Mouse (Mus musculus) midbrain, embryonic 13.5 days (tissue): ENCODE measurements around the gene Fgf5. TPM values are rescaled to one million over a fixed set of nuclear protein-coding genes. Genes with fewer than 3 reads are reported as not detected.

Source experiments
- ATAC-seq: fragments of 200-750 bp; cut with Nextera tagmentation; 2 replicates; pipeline ENCODE4 v1.8.0; 2017; ENCODE audit warnings: mild to moderate bottlenecking, moderate TSS enrichment, moderate library complexity
- H3K27ac ChIP-seq: fragments of 300-500 bp; sonication (generic); 2 replicates; pipeline ENCODE4 v1.5.1; 2015; ENCODE audit warnings: inconsistent platforms, mild to moderate bottlenecking, moderate library complexity
- H3K27me3 ChIP-seq: fragments of 300-500 bp; sonication (generic); 2 replicates; pipeline ENCODE4 v1.6.1; 2015; ENCODE audit warnings: mild to moderate bottlenecking, inconsistent platforms
- H3K36me3 ChIP-seq: fragments of 300-500 bp; sonication (generic); 2 replicates; pipeline ENCODE4 v1.6.1; 2015; ENCODE audit warnings: mild to moderate bottlenecking, inconsistent platforms
- H3K4me1 ChIP-seq: fragments of 300-500 bp; sonication (generic); replicated peaks from 2 replicates; pipeline ENCODE4 v1.6.1; 2015; ENCODE audit warnings: inconsistent platforms
- H3K4me2 ChIP-seq: fragments of 300-500 bp; sonication (generic); replicated peaks from 2 replicates; pipeline ENCODE4 v1.6.1; 2015; ENCODE audit warnings: moderate library complexity, mild to moderate bottlenecking, inconsistent platforms
- H3K4me3 ChIP-seq: fragments of 300-500 bp; sonication (generic); replicated peaks from 2 replicates; pipeline ENCODE4 v1.5.1; 2015; ENCODE audit warnings: mild to moderate bottlenecking, inconsistent platforms
- H3K9ac ChIP-seq: fragments of 300-500 bp; sonication (generic); replicated peaks from 2 replicates; pipeline ENCODE4 v1.6.1; 2015; ENCODE audit warnings: mild to moderate bottlenecking, inconsistent platforms
- H3K9me3 ChIP-seq: fragments of 300-500 bp; sonication (generic); 2 replicates; pipeline ENCODE4 v1.6.1; 2016; ENCODE audit warnings: mild to moderate bottlenecking, inconsistent platforms
- WGBS: fragments of 180-500 bp; shearing (Covaris S2); methylation state at CpG from one replicate; pipeline ENCODE4 v1.1.7; 2015; 5-methylcytosine and 5-hydroxymethylcytosine counted together
- polyA plus RNA-seq: library from polyadenylated mRNA; unstranded; fragments of >200 nt; fragmentation: Nextera tagmentation; extraction: Ambion mirVana; gene quantifications from 2 replicates; pipeline ENCODE4 v1.2.1, GENCODE M21; 2015

Fgf5 gene
- polyA plus RNA-seq, result 0.99 and 1.3 TPM in 2 replicates

- WGBS, result under 1% methylated on average over 76 of the region's 80 CpGs
- peak within 1 kb of the TSS; percentile 68 for H3K4me3 ChIP-seq
- H3K4me1 ChIP-seq, result peaks cover 15% of the 10 kb centered on the region
- no peaks in the 10 kb centered on the region for H3K36me3 ChIP-seq
- peak; percentile 84 for ATAC-seq
- no peaks in the 10 kb centered on the region for H3K9me3 ChIP-seq
- H3K27me3 ChIP-seq, result peaks cover 67% of the 10 kb centered on the region
- peak within 1 kb of the TSS; percentile 72 for H3K9ac ChIP-seq
- peak within 1 kb of the TSS; percentile 98 for H3K4me2 ChIP-seq
- no peak within 1 kb of the TSS for H3K27ac ChIP-seq
These were observed at the start of gene Fgf5 for GRCm38 (mm10) chr5:98253838-98254821. TSS of gene Fgf5 (plus strand) at chr5:98254184.

- no peaks in the 10 kb centered on the region for H3K9me3 ChIP-seq
- no peaks in the 10 kb centered on the region for H3K36me3 ChIP-seq
- H3K4me1 ChIP-seq, result no peaks in the 10 kb centered on the region
- H3K4me2 ChIP-seq, result no peak overlapping the region
- no peak overlapping the region for H3K9ac ChIP-seq
- ATAC-seq, result no peak
- H3K4me3 ChIP-seq, result no peak overlapping the region
- WGBS, result 77% methylated on average over 4 of the region's 4 CpGs
- H3K27me3 ChIP-seq, result no peaks in the 10 kb centered on the region
- H3K27ac ChIP-seq, result no peak overlapping the region
These were observed 41.5 kb upstream of the Fgf5 start for GRCm38 (mm10) chr5:98212501-98212900.

GRCm38 (mm10) chr5:98221956-98222355 lies 32.0 kb upstream of the Fgf5 start:
- Histone ChIP-seq H3K36me3 (no peaks in the 10 kb centered on the region), H3K4me1 (0 out of 2 replicates have a peak, but pooled peaks cover 4% of the 10 kb centered on the region), H3K4me2 (no peak overlapping the region), H3K4me3 (no peak overlapping the region), H3K27me3 (no peaks in the 10 kb centered on the region), H3K9ac (no peak overlapping the region), H3K9me3 (no peaks in the 10 kb centered on the region), H3K27ac (no peak overlapping the region)
- ATAC-seq, result no peak
- 58% methylated on average over 4 of the region's 4 CpGs for WGBS

DNA sequence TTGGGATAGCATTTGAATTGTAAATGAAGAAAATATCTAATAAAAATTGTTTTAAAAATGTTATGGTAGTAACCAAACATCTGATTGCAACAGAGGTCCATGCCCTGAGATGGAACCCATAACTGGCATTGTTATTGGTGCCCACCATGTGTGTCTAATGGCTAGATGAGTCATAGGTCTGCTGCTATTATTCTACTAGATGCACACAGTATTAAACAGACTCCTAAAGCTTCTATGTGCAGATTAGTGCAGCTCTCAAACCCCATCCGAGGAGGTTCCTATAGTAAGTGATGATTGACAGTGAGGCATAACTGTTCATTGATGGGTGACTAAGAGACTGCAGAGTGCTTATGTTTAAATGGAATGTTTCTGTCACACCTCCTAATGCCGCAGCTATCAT lies 27.3 kb upstream of the Fgf5 start:
- no peaks in the 10 kb centered on the region for H3K36me3 ChIP-seq
- no peak overlapping the region for H3K9ac ChIP-seq
- no peak for ATAC-seq
- no peaks in the 10 kb centered on the region for H3K27me3 ChIP-seq
- H3K4me3 ChIP-seq, result no peak overlapping the region
- no peak overlapping the region for H3K27ac ChIP-seq
- no peaks in the 10 kb centered on the region for H3K9me3 ChIP-seq
- H3K4me1 ChIP-seq, result 0 out of 2 replicates have a peak, but pooled peaks cover 4% of the 10 kb centered on the region
- WGBS, result 78% methylated on average over 2 of the region's 2 CpGs
- no peak overlapping the region for H3K4me2 ChIP-seq

GRCm38 (mm10) chr5:98229456-98229855 lies 24.5 kb upstream of the Fgf5 start:
- no peak overlapping the region for H3K4me2 ChIP-seq
- H3K36me3 ChIP-seq, result no peaks in the 10 kb centered on the region
- H3K4me1 ChIP-seq, result no peaks in the 10 kb centered on the region
- H3K4me3 ChIP-seq, result no peak overlapping the region
- 82% methylated on average over 6 of the region's 6 CpGs for WGBS
- no peaks in the 10 kb centered on the region for H3K9me3 ChIP-seq
- no peak overlapping the region for H3K27ac ChIP-seq
- no peaks in the 10 kb centered on the region for H3K27me3 ChIP-seq
- ATAC-seq, result no peak
- no peak overlapping the region for H3K9ac ChIP-seq

DNA sequence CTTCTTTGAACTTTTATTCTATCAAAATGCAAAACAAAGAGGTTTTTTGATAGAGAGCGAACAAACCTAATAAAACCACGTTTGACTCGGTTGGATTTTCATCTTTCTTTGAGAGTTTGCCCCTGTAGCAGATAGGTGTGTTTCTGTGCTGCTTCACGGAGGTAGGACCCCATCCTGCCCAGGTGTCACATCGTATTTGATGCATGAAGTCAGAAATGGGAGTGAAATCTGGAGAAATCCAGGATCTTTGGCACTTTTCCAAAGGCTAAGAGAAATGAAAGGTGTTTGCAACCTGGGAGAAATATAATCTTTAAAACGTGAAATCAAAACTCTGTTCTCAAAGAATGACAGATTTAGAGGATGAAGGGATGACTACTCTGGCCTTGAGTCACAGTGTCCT lies 15.5 kb upstream of the Fgf5 start:
- Histone ChIP-seq H3K4me3 (no peak overlapping the region), H3K27ac (no peak overlapping the region), H3K9me3 (no peaks in the 10 kb centered on the region), H3K36me3 (no peaks in the 10 kb centered on the region), H3K4me1 (no peaks in the 10 kb centered on the region), H3K27me3 (no peaks in the 10 kb centered on the region), H3K4me2 (no peak overlapping the region), H3K9ac (no peak overlapping the region)
- 85% methylated on average over 6 of the region's 6 CpGs for WGBS
- no peak for ATAC-seq

DNA sequence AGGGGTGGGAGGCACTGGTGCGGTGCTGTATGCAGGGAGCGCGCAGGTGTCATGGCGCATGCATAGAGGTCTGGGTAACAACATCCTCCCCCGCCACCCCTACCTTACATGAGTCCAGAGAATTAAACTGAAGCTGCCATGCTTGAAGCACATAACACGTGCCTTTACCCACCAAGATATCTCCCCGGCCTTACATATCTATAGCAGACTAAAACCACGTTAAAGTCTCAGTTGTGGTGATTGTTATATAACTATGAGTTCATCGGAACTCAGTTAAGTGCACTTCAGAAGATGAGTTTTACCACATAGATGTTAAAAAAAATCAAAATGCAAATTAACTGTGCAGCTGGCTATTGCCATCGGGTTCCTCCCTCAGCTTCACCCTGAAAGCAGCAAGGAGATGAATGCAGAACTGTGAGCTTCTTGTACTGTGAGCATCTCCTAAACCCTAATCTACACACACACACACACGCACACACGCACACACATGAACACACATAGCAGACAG lies 12.6 kb upstream of the Fgf5 start:
- H3K9me3 ChIP-seq, result no peaks in the 10 kb centered on the region
- H3K27me3 ChIP-seq, result no peaks in the 10 kb centered on the region
- no peak overlapping the region for H3K27ac ChIP-seq
- no peaks in the 10 kb centered on the region for H3K4me1 ChIP-seq
- 94% methylated on average over 12 of the region's 12 CpGs for WGBS
- H3K9ac ChIP-seq, result no peak overlapping the region
- no peak overlapping the region for H3K4me2 ChIP-seq
- ATAC-seq, result no peak
- H3K4me3 ChIP-seq, result no peak overlapping the region
- H3K36me3 ChIP-seq, result no peaks in the 10 kb centered on the region

GRCm38 (mm10) chr5:98245303-98245702 lies 8.7 kb upstream of the Fgf5 start:
- no peaks in the 10 kb centered on the region for H3K36me3 ChIP-seq
- H3K4me2 ChIP-seq, result no peak overlapping the region
- ATAC-seq, result no peak
- H3K9me3 ChIP-seq, result no peaks in the 10 kb centered on the region
- no peak overlapping the region for H3K4me3 ChIP-seq
- 79% methylated on average over 8 of the region's 8 CpGs for WGBS
- no peak overlapping the region for H3K9ac ChIP-seq
- H3K4me1 ChIP-seq, result no peaks in the 10 kb centered on the region
- no peaks in the 10 kb centered on the region; the same call in 1 of the 2 replicates for H3K27me3 ChIP-seq
- no peak overlapping the region for H3K27ac ChIP-seq

DNA sequence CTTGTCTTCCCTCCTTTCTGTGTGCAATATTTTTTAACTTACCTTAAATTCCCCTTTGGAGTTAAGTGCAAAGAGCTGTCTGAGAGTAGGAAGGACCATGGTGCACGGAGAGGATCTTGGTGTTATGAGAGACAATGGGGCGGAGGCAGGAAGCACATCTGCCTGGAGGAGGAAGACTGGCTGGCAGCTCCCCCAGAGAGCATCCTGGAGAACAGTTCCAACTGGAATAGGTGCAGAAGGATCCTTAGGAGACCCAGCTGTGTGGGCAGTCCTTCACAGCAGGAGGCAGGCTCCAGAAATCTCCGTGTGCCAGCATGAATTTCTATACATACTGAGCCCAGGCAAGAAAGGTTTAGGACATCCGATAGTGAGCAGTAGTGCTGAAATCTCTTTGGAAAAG lies 8.0 kb upstream of the Fgf5 start:
- Histone ChIP-seq H3K9me3 (no peaks in the 10 kb centered on the region), H3K9ac (no peak overlapping the region), H3K27ac (no peak overlapping the region), H3K27me3 (peaks cover 5% of the 10 kb centered on the region; the same call in 1 of the 2 replicates), H3K4me1 (no peaks in the 10 kb centered on the region), H3K36me3 (no peaks in the 10 kb centered on the region), H3K4me3 (no peak overlapping the region), H3K4me2 (no peak overlapping the region)
- no peak for ATAC-seq
- 53% methylated on average over 4 of the region's 4 CpGs for WGBS

DNA sequence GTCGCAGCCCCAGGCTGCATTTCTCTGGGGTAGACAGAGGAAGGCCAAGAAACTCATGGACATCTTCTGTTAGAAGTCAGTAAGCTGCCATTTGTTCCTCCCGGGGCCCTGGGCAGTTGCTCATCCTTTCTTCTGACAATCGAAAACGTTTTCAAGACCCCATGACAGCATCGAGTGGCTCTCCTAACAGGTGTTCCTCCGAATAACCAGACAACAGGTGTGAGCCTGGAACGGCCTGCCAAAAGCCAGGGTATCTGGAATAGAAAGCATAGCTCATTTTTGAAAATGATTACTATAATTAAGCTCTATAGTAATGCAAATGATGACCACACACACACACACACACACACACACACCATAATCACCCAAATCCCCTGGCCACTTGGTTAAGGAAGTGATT lies 7.2 kb upstream of the Fgf5 start:
- no peak overlapping the region for H3K27ac ChIP-seq
- no peak overlapping the region for H3K9ac ChIP-seq
- H3K9me3 ChIP-seq, result no peaks in the 10 kb centered on the region
- peaks cover 10% of the 10 kb centered on the region for H3K27me3 ChIP-seq
- WGBS, result 81% methylated on average over 7 of the region's 7 CpGs
- no peak overlapping the region for H3K4me2 ChIP-seq
- no peaks in the 10 kb centered on the region for H3K4me1 ChIP-seq
- ATAC-seq, result no peak
- no peak overlapping the region for H3K4me3 ChIP-seq
- H3K36me3 ChIP-seq, result no peaks in the 10 kb centered on the region

DNA sequence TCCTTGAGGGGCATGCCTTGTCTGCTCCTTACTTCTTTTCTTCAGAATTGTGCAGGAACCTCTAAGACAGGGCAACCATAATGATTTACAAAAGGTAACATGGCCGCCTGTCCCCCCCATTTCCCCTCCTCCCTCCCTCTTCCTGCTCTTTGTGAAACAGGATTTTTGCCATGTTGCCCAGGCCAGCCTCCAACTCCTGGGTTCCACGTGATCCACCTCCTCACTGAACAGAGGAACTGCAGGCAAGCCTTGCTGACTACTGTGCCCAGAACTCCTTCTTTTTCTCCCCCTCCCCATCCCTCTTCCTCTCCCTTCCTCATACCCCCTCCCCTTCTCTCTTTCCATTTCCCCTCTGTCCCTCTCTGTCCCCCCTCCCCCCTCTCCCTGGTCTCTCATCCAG lies 6.5 kb upstream of the Fgf5 start:
- WGBS, result 79% methylated on average over 2 of the region's 2 CpGs
- no peaks in the 10 kb centered on the region for H3K9me3 ChIP-seq
- ATAC-seq, result no peak
- no peak overlapping the region for H3K27ac ChIP-seq
- H3K4me2 ChIP-seq, result no peak overlapping the region
- H3K36me3 ChIP-seq, result no peaks in the 10 kb centered on the region
- no peak overlapping the region for H3K9ac ChIP-seq
- no peak overlapping the region for H3K4me3 ChIP-seq
- peaks cover 16% of the 10 kb centered on the region for H3K27me3 ChIP-seq
- no peaks in the 10 kb centered on the region for H3K4me1 ChIP-seq

DNA sequence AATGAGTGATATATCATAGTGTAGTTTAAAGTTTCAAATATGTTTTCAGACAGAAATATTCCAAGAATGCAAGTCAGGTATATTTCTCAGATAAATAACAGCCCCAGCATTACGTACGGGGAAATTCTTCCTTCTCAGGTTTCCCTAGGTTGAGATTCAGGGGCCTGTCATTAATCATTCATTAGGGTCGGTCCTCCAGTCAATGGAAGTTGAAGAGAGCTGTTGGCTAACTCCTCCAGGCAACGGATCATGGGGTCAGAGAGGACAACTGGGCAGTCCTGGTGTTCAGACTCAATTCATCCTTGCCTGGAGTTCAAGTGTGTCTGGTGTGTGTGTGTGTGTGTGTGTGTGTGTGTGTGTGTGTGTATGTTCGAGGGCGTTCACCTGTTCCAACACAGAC lies 837 bp upstream of the Fgf5 start:
- Histone ChIP-seq H3K9ac (no peak overlapping the region), H3K36me3 (no peaks in the 10 kb centered on the region), H3K4me2 (no peak overlapping the region; the same call in 1 of the 2 replicates), H3K27ac (no peak overlapping the region), H3K4me1 (peaks cover 15% of the 10 kb centered on the region), H3K9me3 (no peaks in the 10 kb centered on the region), H3K27me3 (peaks cover 64% of the 10 kb centered on the region), H3K4me3 (peak overlapping the region; percentile 68)
- no peak for ATAC-seq
- WGBS, result 26% methylated on average over 6 of the region's 6 CpGs
